Mouse (Mus musculus) lung, postnatal 0 days (tissue): ENCODE data around the gene Orc2.

ENCODE experiments used
- CTCF ChIP-seq: IDR thresholded peaks from 2 replicates; pipeline ENCODE4 v1.5.1; 2016; ENCODE audit warnings: antibody characterized with exemption, mild to moderate bottlenecking
- EP300 ChIP-seq: IDR thresholded peaks from 2 replicates; pipeline ENCODE4 v1.6.1; 2016; ENCODE audit warnings: antibody characterized with exemption, mild to moderate bottlenecking, control low read depth

DNA sequence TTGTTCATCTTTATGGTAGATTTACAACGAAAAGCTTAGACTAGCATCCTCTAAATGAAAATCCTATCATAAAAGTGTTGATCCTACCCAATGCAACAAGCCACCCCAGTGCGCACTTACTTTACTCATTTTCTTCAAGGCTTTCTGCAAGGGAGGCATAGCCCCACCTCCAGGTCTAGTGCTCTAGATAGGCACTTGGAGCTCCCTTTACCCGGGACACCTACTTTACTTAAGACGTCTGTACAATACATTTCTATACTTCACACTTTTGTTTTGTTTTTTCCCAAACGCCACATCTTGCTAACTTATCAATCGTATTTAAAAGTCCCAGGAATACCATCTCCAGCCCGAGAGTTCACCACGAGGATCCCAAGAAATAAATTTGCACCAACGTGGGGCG is 60.2 kb downstream of the Orc2 start:
- TF ChIP-seq CTCF (no peak), EP300 (no peak)
